Mouse (Mus musculus): ENCODE data around the gene Rab11fip4.

Gene Rab11fip4

GRCm38 (mm10) chr11:79656491-79656890 lies 65.5 kb downstream of the Rab11fip4 start:
- no peak for DNase-seq

GRCm38 (mm10) chr11:79657053-79657452 lies 66.0 kb downstream of the Rab11fip4 start:
- no peak for DNase-seq

GRCm38 (mm10) chr11:79658205-79658825 lies 67.3 kb downstream of the Rab11fip4 start:
- DNase-seq = no peak

- DNase-seq = peak; percentile 95
Measured at GRCm38 (mm10) chr11:79660361-79661205, 69.6 kb downstream of the Rab11fip4 start.

- DNase-seq = peak; percentile 68
Measured at GRCm38 (mm10) chr11:79661877-79662545, 71.0 kb downstream of the Rab11fip4 start.

GRCm38 (mm10) chr11:79663158-79663557 lies 72.1 kb downstream of the Rab11fip4 start:
- DNase-seq = no peak

- DNase-seq = no peak
Measured at GRCm38 (mm10) chr11:79663570-79663969, 72.6 kb downstream of the Rab11fip4 start.

GRCm38 (mm10) chr11:79666544-79666943 lies 75.5 kb downstream of the Rab11fip4 start:
- peak; percentile 72 for DNase-seq

GRCm38 (mm10) chr11:79669210-79669609 lies 78.2 kb downstream of the Rab11fip4 start:
- DNase-seq = peak; percentile 40

- DNase-seq = peak; percentile 28
Measured at GRCm38 (mm10) chr11:79669947-79670346, 78.9 kb downstream of the Rab11fip4 start.

- DNase-seq = peak; percentile 15
Measured at GRCm38 (mm10) chr11:79670411-79670945, 79.5 kb downstream of the Rab11fip4 start.

GRCm38 (mm10) chr11:79671668-79672281 lies 80.8 kb downstream of the Rab11fip4 start:
- peak; percentile 15 for DNase-seq

- peak; percentile 89 for DNase-seq
Measured at GRCm38 (mm10) chr11:79673072-79673471, 82.1 kb downstream of the Rab11fip4 start.

GRCm38 (mm10) chr11:79673717-79674116 lies 82.7 kb downstream of the Rab11fip4 start:
- DNase-seq = no peak

- peak; percentile 48 for DNase-seq
Measured at GRCm38 (mm10) chr11:79674231-79674630, 83.2 kb downstream of the Rab11fip4 start.

GRCm38 (mm10) chr11:79674632-79675031 lies 83.6 kb downstream of the Rab11fip4 start:
- DNase-seq = no peak

- DNase-seq = no peak
Measured at GRCm38 (mm10) chr11:79675285-79675684, 84.3 kb downstream of the Rab11fip4 start.

GRCm38 (mm10) chr11:79675994-79676393 lies 85.0 kb downstream of the Rab11fip4 start:
- no peak for DNase-seq

- DNase-seq = no peak
Measured at GRCm38 (mm10) chr11:79676483-79676967, 85.5 kb downstream of the Rab11fip4 start.

GRCm38 (mm10) chr11:79677402-79677801 lies 86.4 kb downstream of the Rab11fip4 start:
- no peak for DNase-seq

GRCm38 (mm10) chr11:79678363-79679153 lies 87.5 kb downstream of the Rab11fip4 start:
- no peak for DNase-seq

GRCm38 (mm10) chr11:79679929-79680328 lies 88.9 kb downstream of the Rab11fip4 start:
- no peak for DNase-seq
